Mouse (Mus musculus): ENCODE data around the gene Atg5.

Atg5 gene

DNA sequence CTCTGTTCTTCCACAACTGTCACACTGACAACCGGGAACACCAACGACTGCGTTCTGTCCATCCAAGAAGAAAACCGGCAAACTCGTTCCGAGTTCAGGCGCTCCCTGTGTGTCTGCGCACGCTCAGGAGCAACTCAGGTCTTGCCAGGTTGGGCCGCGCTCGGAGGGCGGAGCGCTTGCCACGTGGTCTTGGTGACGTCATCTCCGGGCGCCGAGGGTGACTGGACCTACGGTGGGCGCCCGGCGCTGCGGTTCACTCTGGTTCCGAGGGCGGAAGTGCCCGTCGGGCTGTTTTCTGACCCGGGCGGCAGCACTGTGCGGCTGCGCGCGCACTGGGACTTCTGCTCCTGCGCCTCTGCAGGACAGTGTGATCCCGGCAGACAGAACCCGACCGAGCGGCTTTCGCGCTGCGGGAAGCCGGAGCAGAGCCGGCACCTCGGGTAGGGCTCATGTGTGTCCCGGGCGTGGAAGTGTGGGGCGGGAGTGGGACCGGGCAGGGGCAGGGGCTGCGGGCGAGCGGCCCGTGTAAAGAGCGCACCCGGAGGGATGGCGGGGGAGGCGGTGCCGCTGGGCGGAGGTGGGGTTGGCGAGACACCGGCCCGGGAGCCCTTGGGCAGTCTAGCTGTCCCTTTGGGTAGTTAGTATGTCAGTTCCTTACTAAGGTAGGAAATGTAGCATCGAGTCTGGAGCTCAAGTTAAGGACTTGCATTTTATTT, at the start of gene Atg5:
Gene Atg5, plus strand, starts transcription at position 214 of the 716 bp plus-strand sequence.
- DNase-seq (ENCODE audit: low read depth, low spot score): peak; percentile 98

DNA sequence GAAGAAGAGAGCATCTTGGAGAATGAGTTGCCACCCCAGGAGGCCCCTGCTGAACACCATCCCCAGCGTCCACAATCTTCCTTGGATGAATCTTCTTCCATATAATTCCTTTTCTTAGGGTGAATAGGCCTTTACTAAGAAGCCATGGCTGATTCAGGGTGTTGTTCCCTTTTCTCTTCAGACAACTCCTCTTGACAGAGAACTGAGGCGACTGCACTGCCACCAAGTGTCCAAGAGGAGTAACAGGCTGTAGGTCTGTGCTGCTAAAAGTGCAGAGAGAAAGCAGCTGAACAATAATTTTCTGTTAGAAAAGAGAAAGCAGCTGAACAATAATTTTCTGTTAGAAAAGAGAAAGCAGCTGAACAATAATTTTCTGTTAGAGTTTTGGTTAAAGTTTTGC, 49.1 kb upstream of the Atg5 start:
- DNase-seq (ENCODE audit: low read depth, low spot score): peak; percentile 44

DNA sequence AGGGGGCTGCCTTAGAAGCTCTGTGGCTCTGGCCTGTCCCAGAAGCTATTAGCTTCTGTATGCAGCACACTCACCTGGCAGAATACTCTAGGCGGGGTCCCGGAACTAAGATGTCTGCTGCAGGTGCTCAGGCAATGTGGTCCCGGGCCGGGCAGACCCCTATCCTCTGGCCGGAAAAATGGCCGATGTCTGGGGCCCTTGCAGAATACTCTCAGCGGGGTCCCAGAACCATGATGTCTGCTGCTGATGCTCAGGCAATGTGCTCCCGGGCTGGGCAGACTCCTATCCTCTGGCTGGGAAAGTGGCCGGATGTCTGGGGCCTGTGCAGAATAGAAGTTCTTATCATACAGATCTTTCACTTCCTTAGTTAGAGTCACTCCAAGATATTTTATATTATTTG, 43.8 kb upstream of the Atg5 start:
- DNase-seq (ENCODE audit: low read depth, low spot score): no peak

DNA sequence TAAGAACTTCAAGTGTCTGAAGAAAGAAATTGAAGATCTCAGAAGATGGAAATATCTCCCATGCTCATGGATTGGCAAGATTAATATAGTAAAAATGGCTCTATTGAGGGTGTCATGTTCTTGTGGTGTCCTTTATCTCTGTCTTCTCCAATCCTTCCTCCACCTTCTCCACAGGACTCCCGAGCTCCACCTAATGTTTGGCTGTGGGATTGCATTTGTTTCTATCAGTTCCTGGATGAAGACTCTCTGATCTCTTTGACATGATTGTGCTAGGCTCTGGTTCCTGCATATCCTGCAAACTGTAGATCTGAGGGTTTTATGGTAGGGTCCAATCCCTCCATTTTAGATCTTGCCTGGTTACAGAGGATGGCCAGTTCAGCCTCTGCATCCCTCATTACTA, 34.8 kb upstream of the Atg5 start:
- DNase-seq (ENCODE audit: low read depth, low spot score): peak; percentile 52

DNA sequence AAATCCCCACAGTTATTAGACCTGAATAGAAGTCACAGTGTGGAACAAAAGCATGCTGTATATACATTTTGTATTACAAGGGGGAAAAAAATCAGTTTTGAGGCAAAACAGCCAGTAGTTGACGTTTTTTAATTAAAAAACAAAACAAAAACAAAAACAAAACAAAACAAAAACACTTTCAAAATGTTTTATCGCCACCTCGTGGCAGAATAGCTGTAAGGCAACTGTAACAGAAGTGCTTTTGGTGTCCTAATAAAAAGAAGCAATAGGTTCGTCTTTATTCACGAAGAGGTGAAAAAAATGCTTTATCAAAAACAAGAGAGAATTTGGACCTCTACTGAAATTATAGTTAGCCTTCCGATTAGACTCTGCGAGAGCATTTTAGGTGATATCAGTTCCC, 32.9 kb upstream of the Atg5 start:
- DNase-seq (ENCODE audit: low read depth, low spot score): peak; percentile 40

DNA sequence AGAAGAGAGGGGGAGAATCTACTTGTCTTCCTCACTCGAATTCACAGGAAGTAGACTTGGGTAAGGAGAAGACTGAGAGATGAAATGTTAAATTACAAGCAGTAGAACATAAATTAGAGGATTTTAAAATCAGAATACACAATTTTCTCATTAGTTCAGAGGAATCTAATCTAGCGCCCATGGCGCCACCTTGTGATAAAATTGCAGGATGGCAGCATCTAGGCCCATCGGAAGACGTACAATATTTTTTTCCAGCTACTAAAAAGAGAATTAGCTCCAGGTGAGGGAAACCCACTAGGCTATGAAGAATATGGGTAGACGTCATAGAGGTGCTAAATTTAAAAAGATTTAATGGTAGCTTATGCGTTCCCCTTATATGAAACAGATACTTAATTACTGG, 11.5 kb upstream of the Atg5 start:
- DNase-seq (ENCODE audit: low read depth, low spot score): peak; percentile 55

DNA sequence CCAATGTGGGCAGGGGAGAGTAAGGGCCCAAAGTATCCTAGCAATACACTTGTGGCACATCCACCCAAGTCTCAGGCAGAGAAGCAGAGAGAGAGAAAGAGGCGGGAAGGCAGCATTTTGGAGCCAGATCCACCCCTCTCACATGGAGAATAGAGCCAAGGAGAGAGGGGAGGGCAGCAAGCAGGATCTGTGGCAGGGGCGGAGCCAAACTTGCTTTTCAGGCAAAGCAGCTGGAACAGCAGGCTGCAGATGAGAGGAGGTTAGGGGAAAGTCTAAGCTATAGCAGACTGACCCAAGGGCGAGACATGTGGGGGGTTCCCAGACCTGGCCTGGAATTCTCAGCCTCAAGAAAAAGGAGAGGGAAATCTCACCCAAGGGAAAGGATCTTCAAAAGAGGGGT, 2.3 kb upstream of the Atg5 start:
- no peak for DNase-seq (ENCODE audit: low read depth, low spot score)

DNA sequence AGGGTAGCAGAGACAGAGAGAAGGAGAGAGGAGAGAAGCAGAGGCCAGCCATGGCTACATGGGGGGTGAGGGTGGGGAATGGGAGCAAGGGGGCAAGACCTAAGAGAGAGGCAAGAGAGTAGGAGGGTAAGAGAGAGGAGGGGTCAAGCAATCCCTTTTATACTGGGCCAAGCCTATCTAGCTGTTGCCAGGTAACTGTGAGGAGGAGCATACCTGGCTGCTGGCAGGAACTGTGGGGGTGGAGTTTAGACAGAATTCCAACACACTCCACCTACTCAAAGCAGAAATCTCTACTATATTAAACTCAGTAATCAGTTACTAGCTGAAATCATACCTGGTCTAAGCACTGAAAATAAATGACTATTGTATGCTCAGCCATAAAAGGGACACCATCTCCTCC, 1.6 kb upstream of the Atg5 start:
- no peak for DNase-seq (ENCODE audit: low read depth, low spot score)

DNA sequence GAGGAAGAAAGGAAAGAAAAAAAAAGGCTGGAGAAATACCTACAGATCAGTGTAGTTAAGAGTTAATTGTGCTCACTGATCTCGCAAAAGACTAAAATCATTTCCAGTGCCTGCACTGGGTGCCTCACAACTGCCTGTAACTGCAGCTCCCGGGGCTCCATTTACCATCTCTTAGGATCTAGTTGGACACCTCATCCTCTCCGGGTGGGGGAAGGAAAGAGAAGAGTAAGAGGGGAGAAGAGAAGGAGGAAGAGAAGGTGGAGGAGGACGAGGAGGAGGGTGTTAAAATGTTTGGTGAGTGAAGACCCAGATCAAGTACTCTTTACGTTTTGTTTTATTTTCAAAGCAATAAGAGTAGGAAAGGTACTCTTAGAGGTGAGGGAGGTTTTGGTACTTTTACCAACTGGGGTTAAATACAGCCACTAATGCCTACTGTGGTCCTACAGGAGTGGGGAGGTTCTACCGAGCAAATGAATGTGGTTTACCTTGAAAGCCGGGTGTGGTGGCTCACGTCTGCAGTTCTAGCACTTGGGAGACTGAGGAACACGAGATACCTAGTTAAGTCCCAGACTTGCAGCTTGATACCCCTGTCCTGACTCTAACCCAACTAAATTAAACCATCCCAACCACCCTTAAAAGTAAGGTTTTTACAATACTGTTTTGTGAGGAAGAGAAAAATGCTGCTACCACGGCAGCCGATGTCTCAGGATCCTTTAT, 574 bp upstream of the Atg5 start:
- no peak for DNase-seq (ENCODE audit: low read depth, low spot score)

DNA sequence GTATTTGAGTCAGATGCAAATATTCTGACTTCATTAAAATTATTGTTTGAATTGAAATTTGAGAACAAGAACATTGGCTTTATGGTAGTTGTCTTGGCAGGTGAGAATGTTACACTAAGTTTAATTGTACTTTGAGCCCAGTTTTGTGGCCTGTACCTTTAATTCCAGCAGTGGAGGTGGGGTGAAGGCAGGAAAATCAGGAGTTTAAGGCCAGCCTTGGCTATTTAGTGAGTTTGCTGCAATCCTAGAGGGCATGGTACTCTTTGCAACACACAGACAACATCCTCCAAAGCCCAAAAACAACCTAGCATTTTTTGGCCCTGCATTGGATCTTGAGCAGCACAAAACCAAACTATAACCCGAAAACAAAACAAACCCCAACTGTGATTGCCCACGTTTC, 1.1 kb downstream of the Atg5 start:
- no peak for DNase-seq (ENCODE audit: low read depth, low spot score)

DNA sequence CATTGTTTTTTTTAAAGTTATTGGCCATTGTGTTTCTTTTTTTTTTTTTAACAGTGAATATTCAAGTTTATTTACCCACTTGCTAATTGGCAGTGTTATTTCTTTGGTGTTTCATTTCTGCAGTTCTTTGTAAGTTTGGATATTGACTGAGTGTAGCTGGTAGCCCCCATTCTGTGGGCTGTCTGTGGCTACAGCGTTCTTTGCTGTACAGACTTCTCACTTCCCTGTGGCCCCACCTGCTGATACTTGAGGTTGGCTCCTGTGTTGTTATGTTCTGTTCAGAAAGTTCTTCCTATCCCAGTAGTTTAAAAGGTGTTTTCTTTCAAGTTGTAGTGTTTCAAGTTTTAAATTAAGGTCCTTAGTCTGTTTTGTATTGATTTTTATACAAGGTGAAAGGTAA, 14.2 kb downstream of the Atg5 start:
- DNase-seq (ENCODE audit: low read depth, low spot score): peak; percentile 68

DNA sequence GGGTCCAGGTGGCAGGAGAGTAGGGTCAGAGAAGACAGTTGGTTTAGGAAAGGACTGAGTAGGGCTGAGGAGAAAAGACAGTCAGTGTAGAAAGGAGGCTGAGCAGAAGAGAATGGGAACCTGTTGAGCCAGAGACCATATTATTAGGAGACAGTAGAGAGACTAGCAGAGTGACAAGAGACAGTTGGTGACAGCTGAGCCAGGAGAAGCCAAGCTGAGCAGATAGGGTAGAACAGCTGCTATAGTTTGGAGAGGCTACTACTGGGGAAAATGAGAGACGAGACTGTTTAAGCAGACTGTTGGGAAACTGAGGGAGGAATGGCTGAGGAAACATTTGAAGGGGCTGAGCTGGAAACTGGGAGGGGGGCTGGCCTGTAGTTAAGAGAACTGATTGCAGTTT, 16.9 kb downstream of the Atg5 start:
- no peak for DNase-seq (ENCODE audit: low read depth, low spot score)

DNA sequence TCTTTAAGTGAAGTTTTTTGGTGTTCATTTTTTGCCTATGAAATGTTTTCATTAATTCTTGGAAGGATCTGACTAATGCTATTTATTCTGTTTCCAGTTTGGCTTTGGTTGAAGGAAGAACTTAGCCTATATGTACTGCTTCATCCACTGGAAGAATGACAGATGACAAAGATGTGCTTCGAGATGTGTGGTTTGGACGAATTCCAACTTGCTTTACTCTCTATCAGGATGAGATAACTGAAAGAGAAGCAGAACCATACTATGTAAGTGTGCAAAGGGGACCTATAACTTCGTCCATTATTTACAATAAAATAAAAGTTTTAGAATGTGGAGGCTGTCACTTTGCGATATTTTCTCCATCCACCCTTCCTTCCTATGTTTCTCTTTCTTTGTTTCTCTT, 17.8 kb downstream of the Atg5 start:
- no peak for DNase-seq (ENCODE audit: low read depth, low spot score)

DNA sequence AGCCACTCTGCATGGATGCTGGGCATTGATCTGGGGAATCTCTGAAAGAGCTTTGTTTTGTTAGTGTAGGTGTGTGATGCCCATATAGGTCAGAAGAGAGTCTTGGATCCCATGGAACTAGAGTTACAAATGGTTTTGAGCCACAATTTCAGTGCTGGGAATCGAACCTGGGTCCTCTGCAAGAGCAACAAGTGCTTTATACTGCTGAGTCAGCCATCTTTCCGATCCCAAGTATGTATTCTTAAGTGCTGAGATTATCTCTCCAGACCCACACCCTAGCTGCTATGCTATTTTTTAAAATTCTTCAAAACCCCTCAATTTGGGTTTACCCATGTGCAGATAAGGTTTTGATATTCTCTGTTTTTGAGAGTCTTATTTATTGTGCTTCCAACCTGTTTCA, 22.7 kb downstream of the Atg5 start:
- no peak for DNase-seq (ENCODE audit: low read depth, low spot score)

DNA sequence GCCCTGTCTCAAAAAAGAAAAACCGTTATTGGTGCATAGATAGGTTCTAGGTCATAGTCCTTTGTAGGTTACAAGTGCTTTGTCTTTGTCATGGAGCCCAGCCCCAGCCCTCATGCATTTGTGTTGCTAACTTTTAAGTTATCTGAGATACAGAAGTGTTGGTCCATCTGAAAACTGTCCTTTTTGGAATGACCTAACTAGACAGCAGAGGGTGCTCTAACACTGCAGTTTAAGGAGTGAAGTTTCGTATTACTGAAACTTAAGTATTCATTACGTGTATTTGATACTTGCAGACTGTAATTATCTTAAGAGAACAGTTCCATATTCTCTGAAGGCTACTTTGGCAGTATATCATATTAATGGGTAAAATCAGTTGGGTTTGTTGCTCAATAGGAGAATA, 24.0 kb downstream of the Atg5 start:
- DNase-seq (ENCODE audit: low read depth, low spot score): peak; percentile 57

DNA sequence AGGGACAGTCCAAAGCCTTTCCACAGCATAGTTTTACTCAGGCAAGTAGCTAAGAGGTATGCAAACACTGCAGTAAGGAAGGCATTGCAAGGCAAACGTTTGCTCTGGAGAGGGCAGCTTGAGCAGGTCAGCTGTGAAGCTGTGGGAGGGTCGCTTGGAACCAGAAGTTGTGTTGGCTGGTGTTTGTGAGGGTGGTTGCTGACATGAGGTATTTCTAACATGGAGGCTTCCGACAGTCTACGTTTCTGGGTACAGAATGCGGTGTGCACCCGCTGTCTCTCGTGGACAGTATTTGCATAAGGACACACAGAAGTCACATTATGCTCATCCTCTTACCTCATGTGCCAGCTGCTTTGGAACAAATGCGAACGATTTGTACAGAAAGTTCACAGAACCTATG, 31.0 kb downstream of the Atg5 start:
- DNase-seq (ENCODE audit: low read depth, low spot score): no peak

DNA sequence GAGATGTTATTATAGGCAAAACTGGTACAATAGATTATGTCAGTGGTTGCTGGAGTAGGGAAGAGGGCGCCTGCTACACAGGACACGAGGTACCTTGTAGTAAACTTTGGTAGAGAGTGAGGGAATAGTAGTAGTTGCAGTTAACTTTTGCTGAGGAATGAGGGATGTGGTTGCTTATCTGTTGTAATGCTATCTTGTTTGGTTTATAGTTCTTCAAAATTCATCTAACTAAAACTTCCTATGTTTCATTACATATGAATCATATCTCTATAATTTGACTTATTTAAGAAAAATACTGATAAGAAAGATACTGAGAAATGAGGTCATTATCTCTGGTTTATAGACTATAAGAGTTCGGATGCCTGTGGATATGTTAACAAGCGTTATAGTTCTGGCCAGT, 31.9 kb downstream of the Atg5 start:
- DNase-seq (ENCODE audit: low read depth, low spot score): no peak

DNA sequence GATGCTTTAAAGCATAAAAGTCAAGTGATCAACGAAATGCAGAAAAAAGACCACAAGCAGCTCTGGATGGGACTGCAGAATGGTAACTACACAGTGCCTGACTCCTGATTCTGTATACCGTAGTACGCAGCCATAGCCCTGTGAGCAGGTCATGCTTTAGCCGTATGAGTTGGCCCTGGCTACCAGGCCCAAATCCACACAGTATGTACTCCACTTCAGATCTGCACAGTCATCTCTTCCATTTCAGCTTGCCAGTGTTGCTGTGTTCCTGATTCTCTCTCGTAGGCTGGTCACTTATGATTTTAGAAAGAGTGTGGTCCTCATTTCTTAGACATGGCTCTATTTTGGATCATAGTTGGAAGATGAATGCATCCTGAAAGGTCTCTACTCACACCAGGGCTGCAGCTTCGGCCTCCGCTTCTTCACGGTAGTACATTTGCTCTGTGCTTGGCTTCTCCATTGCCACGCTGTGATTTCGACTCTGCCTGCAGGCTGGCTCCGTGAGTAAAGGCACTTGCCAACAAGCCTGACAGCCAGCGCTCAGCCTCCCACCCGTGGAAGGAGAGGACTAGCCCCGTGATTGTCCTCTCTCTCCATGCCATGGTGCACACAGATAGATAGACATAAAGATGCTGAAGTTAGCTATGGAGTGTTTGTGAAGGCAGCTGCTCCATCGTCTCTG, 35.6 kb downstream of the Atg5 start:
- no peak for DNase-seq (ENCODE audit: low read depth, low spot score)

DNA sequence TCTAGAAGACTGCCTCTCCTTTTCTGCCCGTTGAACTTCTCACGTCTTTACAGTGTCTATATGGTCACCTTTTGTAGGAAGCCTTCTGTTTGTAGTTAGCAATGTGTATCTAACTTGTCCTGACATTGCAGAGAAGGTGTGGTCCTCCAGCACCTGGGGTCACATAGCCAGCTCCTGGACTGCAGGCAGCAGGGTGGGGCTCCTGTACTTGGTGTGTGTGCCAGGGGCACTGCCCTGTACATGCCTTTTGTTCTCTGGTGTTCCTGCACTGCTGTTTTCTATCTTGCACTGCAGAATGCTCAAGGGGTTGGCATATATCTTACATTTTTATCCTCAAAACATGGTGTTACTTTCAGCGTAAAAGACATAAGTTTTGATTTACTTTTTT, 36.2 kb downstream of the Atg5 start:
- peak; percentile 9 for DNase-seq (ENCODE audit: low read depth, low spot score)

DNA sequence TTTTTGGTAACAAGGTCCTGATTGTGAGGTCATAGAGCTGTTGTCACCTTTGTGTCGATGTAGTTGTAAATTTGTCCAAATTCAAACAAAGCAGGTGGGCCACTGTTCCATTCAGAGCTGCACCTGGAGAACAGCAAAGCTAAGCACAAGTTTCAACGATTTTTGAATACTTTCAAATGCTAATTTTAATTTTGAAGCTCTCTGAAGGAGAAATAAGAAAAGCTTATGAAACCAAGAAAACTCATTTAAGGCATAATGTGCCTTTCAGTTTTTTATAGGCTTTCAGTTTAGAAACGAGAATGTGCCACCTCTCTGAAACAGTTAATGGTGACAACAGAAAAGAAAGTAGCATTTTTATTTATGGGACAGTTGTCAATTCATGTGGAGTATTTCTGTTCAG, 36.7 kb downstream of the Atg5 start:
- DNase-seq (ENCODE audit: low read depth, low spot score): peak; percentile 35

DNA sequence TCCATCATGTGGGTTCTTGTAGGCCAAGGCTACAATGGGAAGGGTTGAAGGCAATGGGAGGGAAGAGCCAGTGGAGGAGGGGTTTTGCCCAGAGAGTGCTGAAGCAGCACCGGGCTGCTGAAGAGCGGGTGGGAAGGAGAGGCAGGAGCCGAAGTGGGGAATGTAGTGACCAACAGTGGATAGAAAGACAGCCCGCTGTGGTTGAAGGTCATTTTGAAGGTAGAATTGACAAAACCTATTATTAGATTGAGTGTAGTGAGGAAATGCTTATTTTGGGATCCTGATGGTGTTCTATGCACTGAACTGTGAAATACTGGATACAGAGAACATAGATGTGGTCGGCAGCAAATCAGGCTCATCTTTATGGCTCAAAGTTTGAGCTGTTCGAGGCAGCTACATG, 38.1 kb downstream of the Atg5 start:
- DNase-seq (ENCODE audit: low read depth, low spot score): no peak

DNA sequence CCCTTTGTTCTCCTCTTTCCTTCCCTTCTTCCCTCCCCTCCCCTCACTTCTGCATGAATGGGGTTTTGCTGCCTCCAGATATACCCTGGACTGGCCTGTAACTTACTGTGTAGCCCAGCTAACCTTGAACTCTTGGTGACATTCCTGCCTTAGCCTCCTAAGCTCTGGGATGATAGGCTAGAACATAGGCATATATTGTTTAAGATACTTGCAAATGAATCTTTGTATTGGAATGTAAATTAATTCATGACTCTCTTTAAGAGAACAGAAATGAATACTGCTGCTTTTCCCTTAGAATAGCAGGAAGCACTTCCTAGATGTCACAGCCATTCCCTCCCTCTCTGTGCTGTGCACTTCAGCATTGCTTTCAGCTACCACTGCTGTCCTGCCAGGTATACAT, 40.1 kb downstream of the Atg5 start:
- no peak for DNase-seq (ENCODE audit: low read depth, low spot score)

DNA sequence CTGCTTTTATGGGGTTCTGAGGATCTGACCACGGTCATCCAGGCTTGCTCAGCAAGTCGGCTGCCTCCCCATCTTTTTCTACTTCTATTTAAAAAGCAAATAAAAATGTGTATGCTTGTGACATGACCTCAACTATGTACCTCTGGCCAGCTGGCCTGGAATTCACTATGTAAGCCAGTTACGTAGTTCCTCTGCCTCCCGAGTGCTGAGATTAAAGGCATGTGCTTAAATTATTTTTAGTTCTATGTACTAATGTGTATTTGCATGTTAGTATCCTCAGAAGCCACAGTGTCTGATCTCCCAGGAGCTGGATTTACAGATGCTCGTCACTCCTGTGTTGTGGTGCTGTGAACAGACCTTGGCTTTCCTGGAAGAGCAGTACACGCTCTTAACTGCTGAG, 41.1 kb downstream of the Atg5 start:
- DNase-seq (ENCODE audit: low read depth, low spot score): no peak

Measured in A20 (cell line).